Mouse (Mus musculus) limb, embryonic 13.5 days (tissue): ENCODE measurements at regions not wholly inside any gene's neighbourhood (a gene's known extent, or its start where the extent isn't known, plus 50 kb on each side); places are given as distances from the start of the nearest gene placed in this dataset.

ENCODE experiments used
- ATAC-seq: fragments of 200-750 bp; cut with Nextera tagmentation; 2 replicates; pipeline ENCODE4 v1.8.0; 2017; ENCODE audit warnings: low read depth, moderate number of reproducible peaks, moderate TSS enrichment; ENCODE audit not compliant: low FRiP score
- H3K27ac ChIP-seq: fragments of 300-500 bp; sonication (generic); 2 replicates; pipeline ENCODE4 v1.5.1; 2015; ENCODE audit warnings: inconsistent platforms, mild to moderate bottlenecking, moderate library complexity
- H3K27me3 ChIP-seq: fragments of 300-500 bp; sonication (generic); 2 replicates; pipeline ENCODE4 v1.6.1; 2015; ENCODE audit warnings: mild to moderate bottlenecking, inconsistent platforms
- H3K36me3 ChIP-seq: fragments of 300-500 bp; sonication (generic); 2 replicates; pipeline ENCODE4 v1.6.1; 2015; ENCODE audit warnings: inconsistent platforms, mild to moderate bottlenecking, moderate library complexity
- H3K4me1 ChIP-seq: fragments of 300-500 bp; sonication (generic); 2 replicates; pipeline ENCODE4 v1.6.1; 2015; ENCODE audit warnings: inconsistent platforms
- H3K4me2 ChIP-seq: fragments of 300-500 bp; sonication (generic); replicated peaks from 2 replicates; pipeline ENCODE4 v1.6.1; 2015; ENCODE audit warnings: inconsistent platforms, mild to moderate bottlenecking, moderate library complexity
- H3K4me3 ChIP-seq: fragments of 300-500 bp; sonication (generic); 2 replicates; pipeline ENCODE4 v1.5.1; 2015; ENCODE audit warnings: moderate library complexity, mild to moderate bottlenecking, inconsistent platforms
- H3K9ac ChIP-seq: fragments of 300-500 bp; sonication (generic); 2 replicates; pipeline ENCODE4 v1.6.1; 2015; ENCODE audit warnings: mild to moderate bottlenecking, inconsistent platforms
- H3K9me3 ChIP-seq: fragments of 300-500 bp; sonication (generic); 2 replicates; pipeline ENCODE4 v1.6.1; 2016; ENCODE audit warnings: inconsistent platforms
- whole genome bisulfite sequencing: fragments of 180-500 bp; shearing (Covaris S2); methylation state at CpG from one replicate; pipeline ENCODE4 v1.1.7; 2015; 5-methylcytosine and 5-hydroxymethylcytosine counted together

GRCm38 (mm10) chr2:173978138-173978765, 97.9 kb upstream of the Stx16 start:
- Histone ChIP-seq H3K36me3 (no peaks in the 10 kb centered on the region), H3K4me3 (no peak overlapping the region), H3K4me2 (peak overlapping the region; percentile 30), H3K27me3 (no peaks in the 10 kb centered on the region), H3K9ac (no peak overlapping the region), H3K27ac (peak overlapping the region; percentile 83), H3K9me3 (peaks cover 13% of the 10 kb centered on the region), H3K4me1 (peaks cover 43% of the 10 kb centered on the region)
- WGBS = 25% methylated on average over 13 of the region's 13 CpGs
- ATAC-seq = peak; percentile 72

DNA sequence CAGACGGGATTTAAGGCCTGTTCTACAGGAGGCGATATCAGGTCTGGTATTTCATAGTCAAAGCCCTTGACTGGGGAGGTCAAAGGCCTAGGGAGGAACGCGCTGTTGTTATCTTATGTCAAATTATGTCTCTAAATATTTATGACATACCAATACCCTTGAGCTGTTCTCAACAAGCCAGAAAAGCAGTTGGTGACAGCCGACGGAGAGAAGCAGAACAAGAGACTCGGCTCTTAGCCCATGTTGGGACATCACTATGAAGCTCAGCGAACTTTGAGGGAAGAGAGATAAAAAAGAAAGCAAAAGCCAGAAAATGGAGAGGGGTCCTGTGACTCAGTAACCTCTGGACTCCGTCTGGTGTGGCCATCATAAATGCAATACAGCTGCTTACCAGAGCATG, 95.1 kb upstream of the Stx16 start:
- Histone ChIP-seq H3K27me3 (no peaks in the 10 kb centered on the region), H3K4me2 (no peak overlapping the region), H3K4me1 (peaks cover 41% of the 10 kb centered on the region), H3K27ac (no peak overlapping the region), H3K4me3 (no peak overlapping the region), H3K9me3 (no peaks in the 10 kb centered on the region; the same call in 1 of the 2 replicates), H3K36me3 (no peaks in the 10 kb centered on the region), H3K9ac (no peak overlapping the region)
- no peak for ATAC-seq
- WGBS = 89% methylated on average over 9 of the region's 9 CpGs

- 82% methylated on average over 7 of the region's 7 CpGs for WGBS
- H3K27me3 ChIP-seq = no peaks in the 10 kb centered on the region
- H3K9me3 ChIP-seq = no peaks in the 10 kb centered on the region; the same call in 1 of the 2 replicates
- H3K4me1 ChIP-seq = peaks cover 16% of the 10 kb centered on the region
- H3K36me3 ChIP-seq = no peaks in the 10 kb centered on the region
- no peak for ATAC-seq
- no peak overlapping the region for H3K4me2 ChIP-seq
- no peak overlapping the region for H3K27ac ChIP-seq
- H3K4me3 ChIP-seq = no peak overlapping the region
- no peak overlapping the region for H3K9ac ChIP-seq
These were observed 88.6 kb upstream of the Stx16 start for GRCm38 (mm10) chr2:173987516-173987915.

DNA sequence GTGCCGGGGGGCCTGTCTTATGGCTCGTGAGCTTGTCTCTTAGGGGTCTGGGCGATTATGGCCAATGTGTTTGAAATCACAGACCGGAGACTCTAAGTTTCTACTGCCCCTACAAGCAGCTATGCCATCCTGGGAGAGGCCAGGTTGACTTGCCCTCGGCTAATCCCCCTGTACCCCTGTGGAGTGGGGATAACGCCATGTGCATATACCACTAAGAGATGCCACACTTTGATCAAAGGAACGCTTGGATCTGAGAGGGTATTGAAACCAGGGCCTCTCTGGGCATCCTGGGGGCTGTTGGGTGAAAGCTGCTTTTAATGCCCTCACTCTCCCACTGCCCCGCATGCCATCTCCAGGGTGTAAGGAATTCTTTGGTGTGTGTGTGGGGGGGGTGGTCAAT, 88.2 kb upstream of the Stx16 start:
- Histone ChIP-seq H3K4me3 (no peak overlapping the region), H3K9ac (no peak overlapping the region), H3K9me3 (no peaks in the 10 kb centered on the region), H3K4me2 (no peak overlapping the region), H3K27me3 (no peaks in the 10 kb centered on the region), H3K27ac (no peak overlapping the region), H3K4me1 (peaks cover 19% of the 10 kb centered on the region), H3K36me3 (no peaks in the 10 kb centered on the region)
- 89% methylated on average over 8 of the region's 8 CpGs for WGBS
- ATAC-seq = no peak

DNA sequence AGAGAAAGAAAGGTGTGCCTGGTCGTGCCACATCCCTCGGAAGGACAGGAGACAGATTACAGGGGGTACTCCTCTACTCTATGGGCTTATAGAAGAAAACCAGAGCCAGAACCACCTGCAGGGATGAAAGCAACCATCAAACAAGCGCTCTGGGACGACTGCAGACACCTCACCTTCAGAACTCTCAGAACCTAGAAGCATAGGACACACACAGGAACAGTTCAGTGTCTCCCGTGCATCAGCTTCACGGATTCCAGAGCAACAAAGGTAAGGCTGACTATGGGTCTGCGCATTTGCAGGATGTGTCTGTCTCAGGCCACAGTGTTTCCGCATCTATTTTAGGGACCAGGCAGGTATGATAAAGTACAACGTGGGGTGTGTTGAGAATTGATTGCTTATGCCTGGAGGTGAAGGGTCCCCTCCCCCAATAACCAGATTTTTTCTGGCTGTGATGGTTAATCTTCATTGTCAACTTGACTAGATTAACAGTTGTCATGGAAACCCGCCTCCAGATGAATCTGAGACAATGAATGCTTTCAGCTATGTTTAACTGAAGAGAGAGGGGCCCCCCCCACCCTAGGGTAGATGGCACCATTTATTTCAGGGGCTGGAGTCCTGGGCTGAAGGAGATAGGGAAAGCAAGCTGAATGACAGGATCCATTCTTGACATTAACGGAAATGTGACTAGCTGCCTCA, 87.3 kb upstream of the Stx16 start:
- Histone ChIP-seq H3K4me1 (peaks cover 28% of the 10 kb centered on the region), H3K4me2 (no peak overlapping the region), H3K27me3 (no peaks in the 10 kb centered on the region), H3K27ac (no peak overlapping the region), H3K4me3 (no peak overlapping the region), H3K9me3 (no peaks in the 10 kb centered on the region), H3K9ac (no peak overlapping the region), H3K36me3 (no peaks in the 10 kb centered on the region)
- ATAC-seq = no peak
- 80% methylated on average over 11 of the region's 11 CpGs for WGBS

- WGBS = 74% methylated on average over 4 of the region's 4 CpGs
- no peak for ATAC-seq
- Histone ChIP-seq H3K36me3 (no peaks in the 10 kb centered on the region), H3K27ac (no peak overlapping the region), H3K4me1 (peaks cover 40% of the 10 kb centered on the region), H3K9ac (no peak overlapping the region), H3K4me2 (no peak overlapping the region), H3K4me3 (no peak overlapping the region), H3K9me3 (no peaks in the 10 kb centered on the region), H3K27me3 (no peaks in the 10 kb centered on the region)
These were observed 85.4 kb upstream of the Stx16 start for GRCm38 (mm10) chr2:173990664-173991063.

GRCm38 (mm10) chr2:173991447-173991846, 84.7 kb upstream of the Stx16 start:
- Histone ChIP-seq H3K27ac (no peak overlapping the region), H3K4me2 (no peak overlapping the region), H3K4me1 (peaks cover 40% of the 10 kb centered on the region), H3K9ac (no peak overlapping the region), H3K36me3 (no peaks in the 10 kb centered on the region), H3K27me3 (no peaks in the 10 kb centered on the region), H3K4me3 (no peak overlapping the region), H3K9me3 (no peaks in the 10 kb centered on the region)
- no peak for ATAC-seq
- 74% methylated on average over 15 of the region's 15 CpGs for WGBS

GRCm38 (mm10) chr2:173992041-173992440, 84.1 kb upstream of the Stx16 start:
- Histone ChIP-seq H3K9me3 (no peaks in the 10 kb centered on the region), H3K27me3 (no peaks in the 10 kb centered on the region), H3K27ac (peak overlapping the region; percentile 1; the same call in 1 of the 2 replicates), H3K4me1 (peaks cover 40% of the 10 kb centered on the region), H3K4me3 (no peak overlapping the region), H3K4me2 (no peak overlapping the region), H3K9ac (no peak overlapping the region), H3K36me3 (no peaks in the 10 kb centered on the region)
- ATAC-seq = no peak
- WGBS = 43% methylated on average over 5 of the region's 5 CpGs

DNA sequence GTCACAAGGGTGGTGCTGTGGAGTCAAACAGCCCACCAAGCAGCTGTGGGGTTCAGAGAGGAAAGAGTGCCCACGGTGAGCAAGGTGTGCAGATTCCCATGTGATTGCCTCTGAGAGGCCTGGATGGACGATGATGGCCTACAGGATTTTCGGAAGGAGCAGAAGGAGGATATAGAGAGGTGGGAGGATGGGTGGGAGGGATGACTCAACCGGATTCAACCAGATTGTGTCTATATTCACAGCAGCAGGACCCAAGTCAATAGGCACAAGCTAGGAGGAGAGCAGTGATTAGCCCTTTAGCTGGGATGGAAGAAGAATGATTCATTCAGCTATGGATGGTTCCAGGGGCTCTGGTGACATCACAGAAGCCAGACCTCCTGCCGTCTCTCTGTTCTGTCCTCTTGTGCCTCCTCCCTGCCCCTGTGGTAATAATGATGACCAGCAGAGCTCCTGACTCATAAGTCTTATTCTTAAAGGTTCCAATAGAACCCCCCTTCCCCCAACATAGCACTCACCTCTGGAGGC, 82.6 kb upstream of the Stx16 start:
- H3K27me3 ChIP-seq = no peaks in the 10 kb centered on the region
- H3K9ac ChIP-seq = no peak overlapping the region
- peaks cover 40% of the 10 kb centered on the region for H3K4me1 ChIP-seq
- no peak overlapping the region; the same call in 1 of the 2 replicates for H3K4me2 ChIP-seq
- H3K9me3 ChIP-seq = 0 out of 2 replicates have a peak, but pooled peaks cover 3% of the 10 kb centered on the region
- H3K4me3 ChIP-seq = no peak overlapping the region
- no peak for ATAC-seq
- 83% methylated on average over 5 of the region's 5 CpGs for WGBS
- H3K36me3 ChIP-seq = no peaks in the 10 kb centered on the region
- peak overlapping the region; percentile 48; the same call in 1 of the 2 replicates for H3K27ac ChIP-seq

DNA sequence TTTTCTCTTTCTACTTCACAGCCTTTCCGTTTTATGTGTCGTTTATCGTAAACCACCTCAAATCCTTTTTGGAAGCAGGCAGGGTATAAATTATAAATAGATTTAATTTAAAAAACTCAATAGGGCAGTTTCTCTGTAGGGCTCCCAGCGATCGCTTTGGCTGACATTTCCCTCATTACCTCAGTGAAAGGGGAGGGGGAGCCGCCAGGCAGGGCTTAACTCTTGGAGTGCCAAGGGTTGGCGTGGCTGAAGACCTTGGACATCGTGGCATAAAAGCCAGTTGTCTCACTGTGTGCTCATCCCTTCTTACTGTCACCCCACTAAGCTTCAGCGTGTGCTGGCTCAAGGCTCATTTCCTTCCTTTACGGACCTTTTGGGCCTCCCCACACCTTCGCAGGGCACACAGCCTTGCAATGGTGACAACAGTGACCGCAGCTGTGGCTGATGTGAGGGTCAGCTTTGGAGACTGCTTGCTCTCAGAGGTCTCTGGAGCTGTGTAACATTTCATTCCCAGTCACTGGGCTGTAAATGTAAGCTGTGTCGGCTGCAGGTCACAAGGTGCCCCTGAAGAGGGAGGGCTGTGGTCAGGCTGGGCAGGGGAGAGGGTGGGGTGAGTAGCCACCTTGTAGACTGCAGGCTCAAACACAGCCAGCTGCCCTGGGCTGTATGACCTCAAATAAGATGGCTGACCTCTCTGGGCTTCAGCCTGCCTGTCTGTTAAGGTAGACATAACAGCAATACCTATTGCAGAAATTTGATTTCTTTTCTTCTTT, 81.6 kb upstream of the Stx16 start:
- 20% methylated on average over 13 of the region's 13 CpGs for WGBS
- no peaks in the 10 kb centered on the region for H3K27me3 ChIP-seq
- H3K9ac ChIP-seq = no peak overlapping the region
- 0 out of 2 replicates have a peak, but pooled peaks cover 4% of the 10 kb centered on the region for H3K9me3 ChIP-seq
- 0 out of 2 replicates have a peak overlapping the region, but pooled peaks have one; percentile 48 for H3K27ac ChIP-seq
- H3K4me2 ChIP-seq = peak overlapping the region; percentile 31
- H3K36me3 ChIP-seq = no peaks in the 10 kb centered on the region
- ATAC-seq = peak; percentile 55
- H3K4me3 ChIP-seq = no peak overlapping the region
- peaks cover 40% of the 10 kb centered on the region for H3K4me1 ChIP-seq

GRCm38 (mm10) chr2:174004666-174005065, 71.4 kb upstream of the Stx16 start:
- Histone ChIP-seq H3K9me3 (peaks cover 13% of the 10 kb centered on the region), H3K36me3 (no peaks in the 10 kb centered on the region), H3K27ac (no peak overlapping the region), H3K4me2 (no peak overlapping the region), H3K27me3 (no peaks in the 10 kb centered on the region), H3K4me3 (no peak overlapping the region), H3K4me1 (peaks cover 16% of the 10 kb centered on the region), H3K9ac (no peak overlapping the region)
- no peak for ATAC-seq
- WGBS = 66% methylated on average over 8 of the region's 8 CpGs

DNA sequence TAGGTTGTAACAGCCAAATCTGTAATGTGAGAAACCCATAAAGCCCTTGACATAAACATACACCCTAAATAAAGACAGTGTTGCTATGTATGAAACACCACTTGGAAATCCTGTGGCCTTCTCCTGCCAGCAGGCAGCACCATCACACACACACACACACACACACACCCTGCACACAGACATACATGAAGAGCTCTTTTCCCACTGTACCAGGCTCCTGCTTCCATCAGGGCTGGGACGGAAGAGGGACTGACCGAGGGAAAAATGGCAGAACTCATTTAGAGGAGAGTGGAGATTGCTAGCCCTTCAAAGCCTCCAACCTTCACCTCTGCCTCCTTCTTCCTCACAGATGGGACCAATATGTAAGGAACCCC, 68.1 kb upstream of the Stx16 start:
- Histone ChIP-seq H3K4me2 (0 out of 2 replicates have a peak overlapping the region, but pooled peaks have one; percentile 31), H3K4me1 (peaks cover 30% of the 10 kb centered on the region), H3K9ac (no peak overlapping the region; the same call in 1 of the 2 replicates), H3K27me3 (no peaks in the 10 kb centered on the region), H3K36me3 (no peaks in the 10 kb centered on the region), H3K4me3 (no peak overlapping the region), H3K9me3 (peaks cover 13% of the 10 kb centered on the region), H3K27ac (peak overlapping the region; percentile 73; the same call in 1 of the 2 replicates)
- no peak for ATAC-seq
- 39% methylated on average over 2 of the region's 2 CpGs for WGBS
